Mouse (Mus musculus): ENCODE measurements around the gene Ankrd63.
A peak's percentile ranks its signal among the peaks of the same experiment; 100 is the strongest.

Ankrd63 gene

DNA sequence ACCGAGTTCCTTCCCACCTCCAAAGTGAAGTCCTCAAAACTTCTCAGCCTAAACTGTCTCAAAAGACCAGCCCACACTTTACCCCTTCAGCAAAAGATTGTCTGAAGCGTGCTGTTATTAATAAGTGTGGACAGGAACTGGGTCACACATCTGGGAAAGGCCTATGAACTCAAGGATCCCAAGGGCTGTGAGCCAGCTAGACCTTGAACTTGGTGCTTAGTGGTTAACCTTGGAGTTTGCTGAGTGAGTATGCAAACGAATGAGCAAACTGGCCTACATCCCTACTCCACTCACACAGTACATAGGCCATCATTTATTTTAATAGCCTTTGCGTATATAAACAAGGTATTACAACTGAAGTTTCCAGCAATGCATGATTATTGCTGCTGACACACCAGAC lies 21.7 kb upstream of the Ankrd63 start:
- no peak for DNase-seq

DNA sequence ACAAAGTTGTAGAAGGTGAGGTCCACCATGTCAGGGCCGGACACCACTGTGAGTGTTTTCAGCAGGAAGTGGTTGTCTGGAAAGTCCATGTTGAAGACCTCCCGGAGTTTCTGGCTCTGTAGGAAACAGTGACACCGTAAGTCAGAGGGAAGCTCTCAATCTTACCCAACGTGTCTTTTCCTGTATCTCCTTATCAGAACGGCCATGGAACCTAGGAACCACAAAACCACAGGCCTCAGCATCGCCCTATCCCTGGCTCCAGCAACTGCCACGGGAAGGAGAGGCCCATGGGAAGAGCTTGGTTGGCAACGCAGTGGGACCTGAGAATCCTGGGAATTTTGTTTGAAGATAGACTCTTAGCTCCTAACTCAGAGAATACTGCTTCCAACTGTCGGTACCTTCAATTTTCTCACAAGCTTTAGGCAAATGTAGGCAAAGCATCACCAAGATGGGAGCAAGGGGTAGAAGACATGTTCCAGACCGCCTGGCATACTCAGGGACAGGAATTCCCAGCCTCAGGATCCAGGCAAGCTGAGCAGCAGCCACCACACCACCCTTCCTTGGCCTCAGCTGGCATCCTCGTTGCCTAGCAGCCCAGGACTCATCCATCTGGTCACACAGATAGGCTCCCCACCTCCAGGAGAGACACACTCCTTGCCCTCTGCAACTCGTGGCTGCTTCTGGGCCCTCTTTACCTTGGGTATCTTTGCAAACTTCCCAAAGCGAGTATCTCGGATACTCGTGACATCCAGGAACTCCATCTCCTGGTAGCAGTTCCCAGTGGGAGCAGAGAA lies 20.1 kb upstream of the Ankrd63 start:
- DNase-seq, result peak in 1 of 2 experiments; percentile 41

GRCm38 (mm10) chr2:118716677-118717076 lies 12.9 kb upstream of the Ankrd63 start:
- peak; percentile 48 to 64 for DNase-seq

- peak in 1 of 2 experiments; percentile 42 for DNase-seq
These were observed 10.5 kb upstream of the Ankrd63 start for GRCm38 (mm10) chr2:118714230-118714629.

GRCm38 (mm10) chr2:118713631-118714030 lies 9.9 kb upstream of the Ankrd63 start:
- no peak for DNase-seq

DNA sequence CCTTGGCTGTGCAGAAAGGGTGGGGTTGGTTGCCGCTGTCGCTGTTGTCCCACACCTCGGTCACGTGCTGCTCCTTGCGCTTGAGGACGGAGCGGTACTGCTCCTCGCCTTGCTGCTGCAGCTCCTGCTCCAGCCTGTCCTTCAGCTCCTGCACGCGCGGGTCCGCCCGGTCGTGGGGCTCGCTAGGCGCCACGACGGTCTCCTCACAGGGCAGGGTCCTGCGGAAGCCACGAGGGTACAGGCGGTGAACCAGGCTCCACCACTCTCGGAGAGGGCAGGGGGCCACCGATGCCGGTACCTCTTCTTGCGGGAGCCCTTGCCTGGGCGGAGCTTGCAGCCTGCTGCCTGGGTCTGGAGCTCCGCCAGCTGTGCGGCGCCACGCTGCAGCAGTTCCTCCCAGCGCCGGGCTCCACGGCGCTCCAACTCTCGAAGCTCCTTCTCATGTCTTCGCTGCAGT lies 7.3 kb upstream of the Ankrd63 start:
- DNase-seq, result peak; percentile 70 to 75

GRCm38 (mm10) chr2:118709655-118710221 lies 6.0 kb upstream of the Ankrd63 start:
- no peak for DNase-seq

DNA sequence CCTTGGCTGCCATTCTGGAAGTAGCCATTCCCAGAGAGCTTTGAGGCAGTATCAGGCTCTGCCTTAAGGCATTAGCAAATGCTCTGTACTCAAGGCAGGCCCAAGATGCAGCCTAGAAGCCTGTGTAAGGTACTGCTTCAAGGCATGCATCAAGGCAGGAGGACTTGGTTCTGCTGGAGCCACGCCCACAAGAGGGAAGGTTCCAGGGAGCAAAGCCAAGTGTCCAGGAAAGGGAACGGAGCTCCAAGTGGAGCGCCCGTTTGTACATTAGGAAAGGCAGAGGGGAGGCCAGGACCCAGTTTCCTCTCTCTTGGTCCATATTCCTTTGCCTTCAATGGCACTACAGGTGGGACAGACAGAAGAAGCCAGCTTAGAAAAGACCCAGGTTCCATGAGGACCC lies 4.7 kb upstream of the Ankrd63 start:
- peak in 1 of 2 experiments; percentile 40 for DNase-seq

DNA sequence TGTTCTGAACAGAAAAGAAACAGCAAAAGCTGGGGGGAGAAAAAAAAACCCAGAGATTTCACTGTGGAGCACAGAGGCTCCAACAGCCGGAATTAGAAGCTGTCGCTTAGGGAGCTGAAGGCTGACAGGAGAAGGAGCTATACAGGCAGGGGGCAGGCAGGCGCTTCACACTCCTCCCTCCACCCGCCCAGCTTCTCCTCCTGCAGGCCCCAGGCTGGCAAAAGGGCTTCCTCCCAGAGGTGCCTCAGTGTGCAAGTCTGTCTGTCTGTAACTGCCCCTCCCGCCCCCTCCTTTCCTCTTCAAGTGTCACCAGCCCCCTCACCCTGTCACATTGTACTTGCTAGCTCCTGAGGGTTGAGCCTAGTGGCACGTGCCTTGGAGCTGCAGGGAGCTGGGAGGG lies 2.7 kb upstream of the Ankrd63 start:
- no peak for DNase-seq

- peak; percentile 63 to 64 for DNase-seq
These were observed 641 bp downstream of the Ankrd63 start for GRCm38 (mm10) chr2:118702883-118703761.

- DNase-seq, result peak in 1 of 2 experiments; percentile 44
These were observed 1.5 kb downstream of the Ankrd63 start for GRCm38 (mm10) chr2:118701971-118702882.

GRCm38 (mm10) chr2:118701161-118701560 lies 2.6 kb downstream of the Ankrd63 start:
- DNase-seq, result no peak

DNA sequence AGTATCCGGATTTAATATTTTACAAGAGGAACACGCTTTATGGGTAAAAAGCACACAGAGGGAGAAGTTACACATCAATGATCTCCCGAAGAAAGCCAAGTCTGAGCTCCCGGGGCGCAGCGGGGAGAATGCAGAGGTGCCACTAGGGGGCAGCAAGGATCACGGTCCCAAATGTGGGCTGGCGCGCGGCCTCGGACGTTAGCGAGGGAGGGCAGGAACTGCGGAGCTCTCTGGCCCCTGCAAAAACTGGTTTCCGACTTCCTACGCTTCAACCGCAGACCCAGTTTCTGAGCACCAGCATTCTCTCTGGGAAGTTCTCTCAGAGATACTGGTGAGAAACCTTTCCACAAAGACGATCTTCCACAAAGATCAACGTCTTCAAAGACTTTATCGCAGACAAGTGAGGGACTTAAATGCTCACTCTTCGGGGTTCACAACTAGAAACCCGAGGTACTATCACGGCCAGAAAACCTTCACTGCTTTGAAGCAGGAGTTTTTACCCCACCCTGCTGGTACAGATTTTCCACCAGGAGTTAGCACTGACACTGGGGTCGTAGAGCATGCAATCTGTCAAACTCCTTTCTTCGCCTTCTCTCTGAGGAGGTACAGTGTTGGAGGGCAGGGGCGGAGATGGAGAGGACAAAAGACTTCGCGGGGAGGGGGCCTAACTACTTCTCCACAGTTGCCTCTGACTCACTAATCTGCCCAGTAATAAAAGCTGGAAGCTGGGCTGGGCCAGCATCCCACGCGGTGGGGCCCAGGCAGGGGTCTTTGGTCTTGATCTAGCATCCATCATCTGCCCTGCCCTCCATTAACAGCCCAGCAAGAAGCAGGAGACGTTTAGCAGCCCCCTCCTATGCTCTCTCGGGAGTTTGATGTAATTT lies 3.3 kb downstream of the Ankrd63 start:
- peak; percentile 88 to 91 for DNase-seq

GRCm38 (mm10) chr2:118697955-118698354 lies 5.8 kb downstream of the Ankrd63 start:
- DNase-seq, result peak in 1 of 2 experiments; percentile 30

GRCm38 (mm10) chr2:118697311-118697877 lies 6.4 kb downstream of the Ankrd63 start:
- DNase-seq, result no peak

GRCm38 (mm10) chr2:118696451-118697308 lies 7.1 kb downstream of the Ankrd63 start:
- DNase-seq, result peak; percentile 49 to 67

DNA sequence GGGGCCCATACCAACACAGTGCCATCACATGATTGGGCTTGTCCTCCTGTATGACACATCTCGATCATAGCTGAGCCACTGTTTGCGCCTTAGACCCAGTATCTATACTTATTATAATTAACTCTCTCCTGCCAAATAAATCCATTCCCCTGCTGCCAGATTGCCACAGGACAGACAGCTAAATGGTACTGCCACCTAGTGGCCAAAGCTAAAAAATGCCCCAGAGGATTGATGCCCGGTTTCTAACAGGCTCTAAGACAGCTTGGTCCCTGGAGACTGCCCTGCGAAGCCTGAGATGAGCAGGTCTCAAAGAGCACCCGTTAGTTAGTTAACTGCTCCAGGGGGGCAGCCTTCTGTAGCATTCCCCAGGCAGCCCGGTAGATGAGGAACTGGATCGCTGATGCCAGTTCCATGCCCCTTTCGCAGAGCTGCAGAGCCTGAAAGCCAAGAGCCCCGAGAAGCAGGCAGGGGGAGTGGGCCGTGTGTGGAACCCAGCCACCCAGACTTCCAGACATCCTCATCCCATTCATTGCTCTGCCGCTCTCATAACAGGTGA lies 8.0 kb downstream of the Ankrd63 start:
- DNase-seq, result peak; percentile 74 to 81

GRCm38 (mm10) chr2:118693370-118693966 lies 10.3 kb downstream of the Ankrd63 start:
- DNase-seq, result peak; percentile 84 to 85

GRCm38 (mm10) chr2:118689875-118690274 lies 13.9 kb downstream of the Ankrd63 start:
- DNase-seq, result peak in 1 of 2 experiments; percentile 25
